8 mouse cellular contexts compared by ENCODE assay signal in genomic region chr9:13297668-13298512, GRCm38 (mm10). TPM values are rescaled to one million over a fixed set of nuclear protein-coding genes. Genes with fewer than 3 reads are reported as not detected.
A peak's percentile ranks its signal among the peaks of the same experiment; 100 is the strongest.
DNase-seq lines count a peak whose midpoint lies in the region; ATAC-seq and TF ChIP-seq lines count a peak whose summit lies in the region.

Gene Maml2 (plus strand): TSS chr9:13297957.

- TF ChIP-seq POLR2A in testis, adult 2 months (IDR thresholded peaks at IDR 0.05; ENCODE audit: control insufficient read depth, low read depth, low read length) = no peak

- H3K4me2 ChIP-seq in kidney, embryonic 14.5 days (replicated peaks; ENCODE audit: low read depth, low read length) = peak within 1 kb of the TSS; percentile 99
- H3K4me2 ChIP-seq in liver, embryonic 16.5 days (ENCODE audit: low read depth, low read length) = peak within 1 kb of the TSS; percentile 83
- peak within 1 kb of the TSS; percentile 96 for H3K4me2 ChIP-seq in neural tube, embryonic 12.5 days (replicated peaks)

- no peaks in the 10 kb centered on the region for H3K36me3 ChIP-seq in embryonic facial prominence, embryonic 10.5 days (replicated peaks)
- H3K36me3 ChIP-seq in heart, embryonic 10.5 days = no peaks in the 10 kb centered on the region
- no peaks in the 10 kb centered on the region for H3K36me3 ChIP-seq in kidney, embryonic 14.5 days (ENCODE audit: control insufficient read depth, insufficient read depth, low read length)
- no peaks in the 10 kb centered on the region for H3K36me3 ChIP-seq in liver, embryonic 16.5 days (ENCODE audit: control insufficient read depth, insufficient read depth)
- no peaks in the 10 kb centered on the region for H3K36me3 ChIP-seq in neural tube, embryonic 12.5 days
- H3K36me3 ChIP-seq in testis, adult 2 months (ENCODE audit: control insufficient read depth, insufficient read depth, low read length) = no peaks in the 10 kb centered on the region

- no peak for TF ChIP-seq CTCF in testis, adult 2 months (IDR thresholded peaks at IDR 0.05; ENCODE audit: control insufficient read depth, insufficient read depth, insufficient replicate concordance, low read depth, low read length)

- peaks cover 11% of the 10 kb centered on the region; the same call in 1 of the 2 replicates for H3K27me3 ChIP-seq in embryonic facial prominence, embryonic 10.5 days (replicated peaks; ENCODE audit: low read depth, poor library complexity, severe bottlenecking)
- H3K27me3 ChIP-seq in heart, embryonic 10.5 days (ENCODE audit: insufficient read depth, poor library complexity, severe bottlenecking) = no peaks in the 10 kb centered on the region
- no peaks in the 10 kb centered on the region for H3K27me3 ChIP-seq in kidney, embryonic 14.5 days (ENCODE audit: control insufficient read depth, insufficient read depth, low read length)
- no peaks in the 10 kb centered on the region for H3K27me3 ChIP-seq in liver, embryonic 16.5 days (ENCODE audit: control insufficient read depth, insufficient read depth, low read depth, low read length)
- no peaks in the 10 kb centered on the region for H3K27me3 ChIP-seq in neural tube, embryonic 12.5 days (replicated peaks)
- no peaks in the 10 kb centered on the region for H3K27me3 ChIP-seq in testis, adult 2 months (ENCODE audit: control insufficient read depth, insufficient read depth, low read length)

- WGBS in embryonic facial prominence, embryonic 10.5 days = 1% methylated on average over 23 of the region's 23 CpGs
- WGBS in heart, embryonic 10.5 days = 0% methylated on average over 23 of the region's 23 CpGs
- WGBS in kidney, embryonic 14.5 days = under 1% methylated on average over 23 of the region's 23 CpGs
- WGBS in liver, embryonic 16.5 days (ENCODE audit: insufficient replicate concordance) = under 1% methylated on average over 23 of the region's 23 CpGs
- 2% methylated on average over 23 of the region's 23 CpGs for WGBS in neural tube, embryonic 12.5 days

- peak within 1 kb of the TSS; percentile 91 for H3K27ac ChIP-seq in embryonic facial prominence, embryonic 10.5 days (replicated peaks)
- peak within 1 kb of the TSS; percentile 92 for H3K27ac ChIP-seq in heart, embryonic 10.5 days
- H3K27ac ChIP-seq in kidney, embryonic 14.5 days (ENCODE audit: low read depth, low read length) = peak within 1 kb of the TSS; percentile 59; the same call in 1 of the 2 replicates
- no peak within 1 kb of the TSS for H3K27ac ChIP-seq in liver, embryonic 16.5 days (ENCODE audit: low read length)
- H3K27ac ChIP-seq in neural tube, embryonic 12.5 days = peak within 1 kb of the TSS; percentile 42; the same call in 1 of the 2 replicates
- no peak within 1 kb of the TSS for H3K27ac ChIP-seq in testis, adult 2 months (ENCODE audit: control insufficient read depth, insufficient read depth, low read depth, low read length)

- H3K4me1 ChIP-seq in embryonic facial prominence, embryonic 10.5 days = peaks cover 62% of the 10 kb centered on the region
- peaks cover 51% of the 10 kb centered on the region for H3K4me1 ChIP-seq in heart, embryonic 10.5 days
- peaks cover 47% of the 10 kb centered on the region for H3K4me1 ChIP-seq in kidney, embryonic 14.5 days (ENCODE audit: control insufficient read depth, insufficient read depth, low read length)
- peaks cover 18% of the 10 kb centered on the region for H3K4me1 ChIP-seq in liver, embryonic 16.5 days (ENCODE audit: control insufficient read depth, low read depth, low read length)
- peaks cover 54% of the 10 kb centered on the region for H3K4me1 ChIP-seq in neural tube, embryonic 12.5 days
- H3K4me1 ChIP-seq in testis, adult 2 months (ENCODE audit: control insufficient read depth, insufficient read depth, low read length) = peaks cover 7% of the 10 kb centered on the region

- H3K4me3 ChIP-seq in embryonic facial prominence, embryonic 10.5 days = peak within 1 kb of the TSS; percentile 73
- peak within 1 kb of the TSS; percentile 73 for H3K4me3 ChIP-seq in heart, embryonic 10.5 days
- peak within 1 kb of the TSS; percentile 49 for H3K4me3 ChIP-seq in kidney, embryonic 14.5 days (ENCODE audit: low read length)
- peak within 1 kb of the TSS; percentile 64 for H3K4me3 ChIP-seq in liver, embryonic 16.5 days (ENCODE audit: low read depth, low read length)
- peak within 1 kb of the TSS; percentile 64 for H3K4me3 ChIP-seq in neural tube, embryonic 12.5 days
- H3K4me3 ChIP-seq in testis, adult 2 months (ENCODE audit: control insufficient read depth, low read depth, low read length) = peak within 1 kb of the TSS; percentile 59

- H3K9ac ChIP-seq in kidney, embryonic 14.5 days (ENCODE audit: low read depth, low read length) = peak within 1 kb of the TSS; percentile 65
- peak within 1 kb of the TSS; percentile 61 for H3K9ac ChIP-seq in liver, embryonic 16.5 days (ENCODE audit: low read depth, low read length)
- peak within 1 kb of the TSS; percentile 70 for H3K9ac ChIP-seq in neural tube, embryonic 12.5 days

- peak; percentile 73 for ATAC-seq in kidney, embryonic 14.5 days (ENCODE audit: low FRiP score, low TSS enrichment)
- ATAC-seq in liver, embryonic 16.5 days (ENCODE audit: low read depth) = peak; percentile 36
- peak; percentile 72 for ATAC-seq in neural tube, embryonic 12.5 days (ENCODE audit: low FRiP score, low read depth)

- DNase-seq in A20 (ENCODE audit: low read depth, low spot score) = peak; percentile 84
- peak; percentile 60 for DNase-seq in adrenal gland, postnatal 10 days
- DNase-seq in embryonic facial prominence, embryonic 10.5 days (ENCODE audit: low spot score) = peak; percentile 79
- DNase-seq in heart, embryonic 10.5 days (ENCODE audit: low spot score) = peak; percentile 85

- no peaks in the 10 kb centered on the region for H3K9me3 ChIP-seq in embryonic facial prominence, embryonic 10.5 days
- no peaks in the 10 kb centered on the region for H3K9me3 ChIP-seq in heart, embryonic 10.5 days
- H3K9me3 ChIP-seq in kidney, embryonic 14.5 days (ENCODE audit: control insufficient read depth, low read length) = no peaks in the 10 kb centered on the region
- no peaks in the 10 kb centered on the region for H3K9me3 ChIP-seq in liver, embryonic 16.5 days (replicated peaks; ENCODE audit: control insufficient read depth, low read length)
- no peaks in the 10 kb centered on the region for H3K9me3 ChIP-seq in neural tube, embryonic 12.5 days

RNA-seq across cellular contexts. Expression of gene Maml2, which starts in this region (rescaled TPM):
- 1 to 10 TPM; 7.4 to 9.4 TPM for total RNA-seq in adrenal gland, postnatal 10 days (2021)
- 7.3 and 8.0 TPM in 2 replicates for polyA plus RNA-seq in embryonic facial prominence, embryonic 10.5 days (2016; fragmentation: Nextera tagmentation; extraction: Ambion mirVana)
- polyA plus RNA-seq in heart, embryonic 10.5 days (2016; fragmentation: Nextera tagmentation; extraction: Ambion mirVana) = 7.3 and 9.6 TPM in 2 replicates
- 6.3 and 10.7 TPM in 2 replicates for polyA plus RNA-seq in kidney, embryonic 14.5 days (2014; fragmentation: Nextera tagmentation; extraction: Ambion mirVana)
- polyA plus RNA-seq in liver, embryonic 16.5 days (2015; fragmentation: Nextera tagmentation; extraction: Ambion mirVana) = 0.90 and 0.96 TPM in 2 replicates
- 13.9 and 14.3 TPM in 2 replicates for polyA plus RNA-seq in neural tube, embryonic 12.5 days (2016; fragmentation: Nextera tagmentation; extraction: Ambion mirVana)
- polyA plus RNA-seq in testis, adult 2 months (2012; rRNA removed) = 0.56 and 0.71 TPM in 2 replicates

Comparison
In these comparisons a context has a peak if more than half of its experiments do, and no peak if none do; other contexts are left out.
1. Peak in ATAC-seq, H3K4me3 ChIP-seq, H3K9ac ChIP-seq and H3K4me2 ChIP-seq in liver, embryonic 16.5 days; RNA of the gene not detected or under 1 TPM.
2. H3K27ac ChIP-seq: peak in embryonic facial prominence, embryonic 10.5 days (single experiment), heart, embryonic 10.5 days (single experiment), kidney, embryonic 14.5 days (single experiment) and neural tube, embryonic 12.5 days (single experiment); none in liver, embryonic 16.5 days (single experiment) and testis, adult 2 months (single experiment).
3. Peak in every context shown above with its lines, with median percentiles within 50 percentile points of each other: DNase-seq, H3K4me3 ChIP-seq, ATAC-seq, H3K4me2 ChIP-seq and H3K9ac ChIP-seq.